Mouse (Mus musculus) layer of hippocampus, postnatal 10 days (tissue): ENCODE results near the gene Mapkapk5. TPM values are rescaled to one million over a fixed set of nuclear protein-coding genes. Genes with fewer than 3 reads are reported as not detected.
"Not testable (repeated sequence)": the region's sequence is repeated elsewhere in the genome, so short reads cannot be mapped to it uniquely, and the experiment has no call there.

Experiments used
- DNase-seq, 2 experiments: peaks; one replicate each; pipeline ENCODE4 v3.0.0; 2021; ENCODE audit warnings: low spot score in 2 of 2
- total RNA-seq, 2 experiments: library from RNA; stranded (reverse); gene quantifications; 2 replicates each; pipeline ENCODE4 v1.2.3; 2021

The Mapkapk5 gene
- total RNA-seq, 2 experiments from 2014 or later = 78.4 to 84.6 TPM

DNA sequence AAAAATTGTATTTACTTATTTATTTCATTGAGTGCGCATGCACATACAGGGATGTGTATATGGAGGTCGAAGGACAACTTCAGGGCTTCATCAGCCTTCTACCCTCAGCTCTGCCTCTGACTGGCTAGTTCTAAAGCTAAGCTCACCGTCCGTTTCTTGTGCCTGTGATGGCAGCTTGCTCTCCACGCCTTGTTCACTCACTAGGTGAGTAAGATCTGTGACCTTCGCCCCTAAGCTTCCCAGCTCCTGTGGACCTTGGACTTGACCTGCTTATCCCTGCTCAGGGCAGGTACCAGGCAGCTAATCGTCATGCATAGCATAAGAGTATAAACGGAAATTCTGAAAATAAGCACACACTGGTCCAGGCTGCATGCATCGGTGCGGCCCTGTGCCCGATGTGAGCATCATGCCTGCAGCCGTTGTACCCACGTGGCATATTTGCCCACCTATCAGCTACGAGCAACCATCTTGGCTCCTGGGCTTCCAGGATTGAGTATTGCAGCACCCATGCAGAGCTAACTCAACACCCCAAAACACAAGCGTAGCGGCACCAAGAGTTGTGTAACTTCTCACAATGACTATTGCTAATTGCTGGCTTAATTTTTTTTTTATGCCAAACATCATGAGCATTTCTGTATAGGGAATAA lies 20.5 kb upstream of the Mapkapk5 start:
- DNase-seq = no peak

DNA sequence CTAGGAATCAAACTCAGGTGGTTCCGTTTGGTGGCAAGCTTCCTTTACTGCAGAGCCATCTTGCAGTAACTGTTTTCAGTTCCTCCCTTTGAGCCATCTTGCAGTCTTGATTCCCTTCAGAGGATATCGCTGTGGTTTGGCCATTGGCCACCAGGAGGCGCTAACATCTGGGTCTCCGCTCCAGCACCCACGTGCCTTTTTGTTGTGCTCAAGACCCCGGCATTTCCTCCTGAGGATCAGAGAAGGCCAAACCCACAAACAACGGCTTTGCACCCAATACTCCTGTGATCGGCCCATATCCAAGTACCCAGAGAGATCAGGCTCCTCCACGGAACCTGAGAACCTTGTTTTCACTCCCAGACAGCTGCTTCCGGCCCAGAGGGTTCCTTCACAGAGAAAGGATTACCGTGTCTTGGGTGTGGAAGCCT lies 18.8 kb upstream of the Mapkapk5 start:
- peak; percentile 86 for DNase-seq

DNA sequence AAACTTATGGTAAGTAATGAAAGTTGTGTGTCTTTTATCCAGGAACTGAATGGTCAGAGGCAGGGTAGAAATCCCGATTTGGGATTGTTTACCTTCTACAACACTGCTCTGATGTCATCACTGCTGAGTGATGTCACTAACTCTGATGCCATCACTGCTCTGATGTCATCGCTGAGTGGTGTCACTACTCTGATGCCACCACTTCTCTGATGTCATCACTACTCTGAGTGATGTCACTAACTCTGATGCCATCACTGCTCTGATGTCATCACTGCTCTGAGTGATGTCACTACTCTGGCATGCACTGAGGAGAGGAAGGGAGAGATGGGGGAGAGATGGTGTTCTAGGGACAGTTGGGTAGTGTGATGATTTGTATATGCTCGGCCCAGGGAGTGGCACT lies 16.7 kb upstream of the Mapkapk5 start:
- DNase-seq = no peak

DNA sequence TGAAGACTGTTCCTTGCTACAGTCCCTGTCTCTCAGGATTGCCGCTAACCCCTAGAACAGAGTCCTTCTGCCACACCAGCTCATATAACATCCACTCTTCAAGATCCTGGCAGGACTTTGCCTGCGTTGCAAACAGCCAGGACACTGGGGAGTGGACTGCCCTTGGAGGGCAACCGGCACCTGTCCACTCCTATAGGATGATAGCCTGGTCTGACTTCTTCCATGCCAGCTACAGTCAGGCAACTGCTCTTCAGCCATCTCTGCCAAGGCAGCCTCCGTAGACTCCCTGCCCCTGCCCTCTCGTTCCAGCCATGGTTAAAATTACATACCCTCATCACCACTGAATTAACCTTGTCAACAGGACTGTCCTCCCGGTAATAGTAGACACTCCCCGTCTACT lies 3.5 kb upstream of the Mapkapk5 start:
- no peak for DNase-seq

DNA sequence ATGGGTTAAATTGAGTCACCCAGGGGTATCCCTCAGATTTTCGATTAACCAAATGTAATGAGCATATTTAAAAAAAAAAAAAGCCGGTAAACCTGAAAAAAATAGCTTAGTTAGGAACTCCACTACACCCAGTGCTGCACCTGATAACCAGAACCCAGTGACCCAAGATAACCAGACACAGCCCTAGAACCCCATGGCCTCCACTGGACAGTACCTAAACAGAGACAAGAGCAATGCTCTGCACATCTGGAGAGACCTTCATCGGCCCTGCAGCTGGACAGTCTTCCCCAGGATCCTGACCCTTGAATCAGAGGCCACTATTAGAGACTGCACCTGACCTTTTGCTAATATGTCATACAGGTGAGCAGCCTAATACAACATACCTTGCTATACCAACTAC lies 1.4 kb upstream of the Mapkapk5 start:
- DNase-seq = no peak

DNA sequence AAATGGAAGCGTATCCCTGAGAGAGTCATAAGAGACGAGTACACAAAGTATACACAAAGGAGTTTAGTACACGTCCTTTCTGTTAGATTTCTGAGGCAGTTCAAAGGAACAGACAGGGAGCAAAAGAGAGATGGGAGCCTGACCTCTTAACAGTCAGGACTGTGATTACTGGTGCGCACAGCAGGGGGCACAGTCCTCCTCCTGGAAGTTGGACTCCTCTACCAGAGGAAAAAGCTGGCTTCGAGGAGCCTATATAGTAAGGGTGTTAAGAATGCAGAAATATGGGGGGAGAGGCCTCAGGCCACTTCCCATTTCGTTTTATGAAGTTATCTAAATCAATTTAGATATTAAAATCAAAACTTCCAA lies 808 bp upstream of the Mapkapk5 start:
- DNase-seq = peak; percentile 48 to 58

DNA sequence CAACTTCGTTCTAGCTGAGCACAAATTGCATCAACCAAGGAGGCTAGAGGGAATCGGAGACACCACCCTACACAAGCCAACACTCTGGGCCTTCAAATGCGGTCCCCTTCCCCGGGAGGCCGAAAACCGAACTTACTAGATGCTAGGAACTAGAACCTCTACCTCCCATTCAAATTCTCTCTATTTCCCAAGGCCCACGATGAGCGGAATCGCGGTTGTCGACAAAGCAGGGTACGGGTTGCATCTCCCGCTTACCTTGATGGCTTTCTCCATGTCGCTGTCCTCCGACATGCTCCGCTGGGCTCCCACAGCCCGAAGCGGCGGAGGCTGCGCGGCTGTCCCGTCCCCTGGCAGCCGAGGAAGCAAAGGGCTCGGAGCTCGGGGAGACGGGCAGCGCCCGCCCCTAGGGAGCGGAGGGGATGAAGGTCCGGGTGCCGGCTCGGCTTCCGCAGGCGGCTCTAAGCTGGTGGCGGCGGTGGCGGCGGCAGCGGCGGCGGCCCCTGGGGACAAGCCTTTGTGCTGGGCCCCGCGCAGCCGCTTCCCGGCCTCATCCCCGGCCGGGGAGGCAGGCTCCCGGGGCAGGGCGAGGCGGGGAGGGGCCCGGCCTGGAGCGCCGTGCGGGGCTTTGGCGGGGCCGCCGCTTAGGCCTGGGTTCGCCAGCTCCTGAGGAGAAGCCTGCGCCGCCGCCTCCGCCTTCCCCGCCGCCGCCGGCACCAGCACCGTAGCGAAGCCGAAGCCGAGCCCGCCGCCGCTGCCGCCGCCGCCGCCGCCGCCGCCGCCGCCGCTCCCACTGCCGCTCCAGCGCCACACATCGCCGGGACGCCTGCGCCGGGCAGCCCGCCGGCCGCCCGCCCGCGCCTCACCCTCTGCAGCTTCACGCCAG lies 554 bp downstream of the Mapkapk5 start, which contains the start of the genes Adam1a and Gm42878:
Gene Adam1a (minus strand): TSS at position 573 of the 883 bp plus-strand sequence.
Gene Gm42878 (minus strand): TSS at position 573 of the 883 bp plus-strand sequence.
- DNase-seq = no peak

DNA sequence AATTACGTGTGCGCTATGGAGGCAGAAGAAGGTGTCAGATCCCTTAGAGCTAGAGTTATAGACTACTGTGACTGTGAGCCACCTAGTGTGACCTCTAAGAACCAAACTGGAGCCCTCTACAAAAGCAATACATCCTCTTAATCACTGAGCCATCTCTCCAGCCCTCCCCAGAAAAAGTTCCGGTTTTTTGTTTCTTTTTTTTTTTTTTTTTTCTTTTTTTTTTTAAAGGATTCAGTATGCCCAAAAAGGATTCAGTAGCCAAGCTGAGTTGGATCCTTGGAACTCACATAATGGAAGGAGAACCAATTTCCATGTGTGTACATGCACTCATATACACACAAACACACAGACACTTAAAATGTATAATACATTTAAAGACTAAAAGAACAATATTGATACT lies 2.3 kb downstream of the Mapkapk5 start:
- DNase-seq = no peak

DNA sequence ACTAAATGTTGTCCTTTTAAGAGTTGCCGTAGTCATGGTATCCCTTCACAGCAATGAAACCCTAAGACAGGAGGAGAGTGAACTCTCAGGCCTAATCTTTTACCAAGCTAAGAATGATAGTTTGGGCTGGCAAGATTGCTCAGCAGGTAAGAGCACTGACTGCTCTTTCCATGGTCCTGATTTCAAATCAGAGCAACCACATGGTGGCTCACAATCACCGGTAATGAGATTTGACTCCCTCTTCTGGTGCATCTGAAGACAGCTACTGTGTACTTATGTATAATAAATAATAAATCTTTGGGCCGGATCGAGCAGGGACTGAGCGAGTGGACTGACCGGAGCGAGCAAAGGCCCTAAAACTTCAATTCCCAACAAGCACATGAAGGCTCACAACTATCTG lies 4.5 kb downstream of the Mapkapk5 start:
- DNase-seq = no peak

DNA sequence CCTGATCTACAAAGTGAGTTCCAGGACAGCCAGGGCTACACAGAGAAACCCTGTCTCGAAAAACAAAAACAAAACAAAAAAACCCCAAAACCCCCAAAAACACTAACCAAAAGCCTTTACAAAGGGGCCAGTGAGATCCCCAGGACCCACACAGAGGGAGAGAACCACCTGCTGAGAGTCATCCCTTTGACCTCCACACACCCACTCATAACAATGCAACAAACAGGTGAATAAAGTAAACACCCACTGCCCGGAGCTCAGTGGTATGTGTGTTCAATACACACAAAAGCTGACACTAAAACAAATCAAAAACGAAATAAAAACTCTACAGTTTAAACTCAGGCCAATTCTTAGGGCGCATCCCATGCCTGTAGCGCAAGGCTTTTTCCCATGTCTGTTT lies 5.6 kb downstream of the Mapkapk5 start:
- no peak for DNase-seq

DNA sequence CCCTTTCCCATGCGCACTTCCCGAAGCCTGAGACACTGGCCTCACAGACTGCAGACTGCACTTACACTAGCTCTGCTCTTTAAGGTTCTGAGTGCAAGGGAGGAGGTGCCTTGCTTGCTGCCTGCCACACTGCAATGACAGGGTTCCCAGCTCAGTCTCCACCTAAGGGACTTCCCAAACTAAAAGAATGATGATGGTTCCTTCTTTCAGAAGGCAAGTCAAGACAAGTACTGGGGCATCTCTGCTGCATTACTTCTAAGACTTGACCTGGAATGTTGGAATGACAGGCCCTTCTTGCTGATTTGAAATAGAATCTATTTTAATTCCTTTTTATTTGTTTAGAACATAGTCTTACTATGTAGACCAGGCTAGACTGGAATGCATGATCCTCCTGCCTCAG lies 8.1 kb downstream of the Mapkapk5 start:
- DNase-seq = no peak

DNA sequence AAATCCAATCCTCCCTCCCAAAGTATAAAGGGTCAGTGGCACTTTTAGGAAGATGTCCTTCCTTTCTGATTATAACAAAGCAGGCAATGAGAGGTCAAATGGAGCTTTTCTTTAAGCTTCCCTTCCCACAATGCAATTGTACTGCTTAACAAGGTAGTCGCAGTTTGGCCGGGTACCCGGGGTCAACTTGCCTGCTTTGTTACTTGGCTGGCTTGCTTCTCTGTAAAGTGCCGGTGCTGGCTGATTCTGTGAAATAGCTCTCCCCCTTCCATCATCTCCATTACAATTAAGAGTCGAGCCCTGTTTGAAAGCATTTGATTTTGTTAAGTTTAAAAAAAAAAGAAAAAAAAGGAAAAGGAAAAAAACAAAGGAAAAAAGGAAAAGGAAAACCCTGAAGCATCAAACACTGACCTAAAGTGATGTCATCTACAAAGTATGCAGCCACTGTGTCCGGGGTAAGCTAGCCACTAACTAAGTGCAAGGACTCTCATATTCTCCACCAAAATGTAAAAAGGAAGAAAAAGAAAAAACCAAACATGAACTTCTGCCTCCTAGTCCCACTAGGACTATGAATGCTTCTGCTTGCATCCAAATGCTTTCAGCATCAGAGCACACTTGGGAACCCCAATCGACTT lies 8.7 kb downstream of the Mapkapk5 start:
- DNase-seq = no peak

DNA sequence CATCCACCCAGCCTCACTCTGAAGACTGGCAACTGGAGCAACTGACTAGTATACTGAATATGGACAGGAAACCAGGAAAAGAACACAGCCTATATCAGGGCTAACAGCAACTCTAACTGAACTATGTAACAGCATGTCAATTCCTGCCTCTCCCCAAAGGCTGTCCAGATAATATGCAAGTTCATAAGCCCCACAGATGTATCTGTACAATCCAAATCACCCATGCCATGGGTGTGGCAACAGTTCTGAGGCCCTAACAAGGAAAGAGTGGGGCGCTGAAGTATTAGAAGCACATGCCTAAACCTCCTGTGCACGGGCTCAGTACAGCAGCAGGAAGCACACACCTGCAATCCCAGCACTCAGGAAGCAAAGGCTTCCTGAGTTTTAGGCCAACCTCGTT lies 10.6 kb downstream of the Mapkapk5 start:
- DNase-seq = no peak

DNA sequence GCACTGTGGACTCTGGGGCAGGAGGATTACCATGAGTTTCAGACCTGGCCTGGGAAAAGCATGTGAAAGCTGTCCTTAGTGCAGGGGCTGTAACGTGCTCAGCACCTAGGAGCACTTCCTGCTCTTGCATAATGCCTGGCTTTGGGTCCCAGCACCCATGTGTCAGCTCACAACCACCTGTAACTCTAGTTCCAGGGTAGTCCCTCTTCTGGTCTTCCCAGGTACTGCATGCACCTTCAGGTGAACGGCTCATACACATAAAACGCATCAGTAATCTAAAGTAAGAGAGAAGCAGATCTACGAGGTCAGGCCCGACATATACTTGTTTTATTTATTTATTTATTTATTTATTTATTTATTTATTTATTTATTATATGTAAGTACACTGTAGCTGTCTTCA lies 11.2 kb downstream of the Mapkapk5 start:
- DNase-seq = no peak

DNA sequence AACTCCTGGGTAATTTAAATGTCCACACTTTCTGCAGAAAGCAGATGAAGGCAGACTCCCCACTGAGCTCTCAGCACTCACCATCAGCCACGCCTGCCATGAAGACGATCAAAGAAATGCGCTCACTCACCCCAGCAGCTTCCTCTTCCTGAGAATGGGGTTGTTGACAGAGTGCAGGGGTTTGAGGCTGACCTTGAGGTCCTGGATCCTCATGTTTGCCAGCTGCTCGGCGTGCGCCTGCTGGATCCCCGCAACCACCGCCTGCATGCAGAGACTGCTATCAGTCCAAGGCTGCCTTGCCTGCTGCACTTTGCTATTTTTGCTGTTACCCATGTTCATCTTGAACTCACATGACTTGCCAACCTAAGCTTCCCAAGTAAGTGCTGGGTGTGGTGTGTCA lies 18.7 kb downstream of the Mapkapk5 start:
- DNase-seq = no peak

DNA sequence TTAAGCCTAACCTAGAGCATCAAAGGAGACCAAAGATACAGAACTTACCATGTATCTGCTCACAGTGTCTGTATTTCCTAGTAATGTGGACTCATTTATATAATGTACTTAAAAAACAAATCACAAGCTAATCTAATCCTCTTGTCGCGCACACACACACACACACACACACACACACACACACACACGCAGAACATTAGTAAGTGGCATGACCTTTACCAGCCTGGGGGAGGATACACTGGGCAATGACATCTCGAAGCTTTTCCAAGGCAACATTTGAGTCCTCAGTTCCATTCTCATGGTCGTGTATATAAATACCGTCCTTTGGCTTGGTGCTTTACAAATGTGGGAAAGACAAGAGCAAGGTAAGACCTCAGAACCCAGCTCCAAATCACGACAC lies 19.2 kb downstream of the Mapkapk5 start:
- no peak for DNase-seq

DNA sequence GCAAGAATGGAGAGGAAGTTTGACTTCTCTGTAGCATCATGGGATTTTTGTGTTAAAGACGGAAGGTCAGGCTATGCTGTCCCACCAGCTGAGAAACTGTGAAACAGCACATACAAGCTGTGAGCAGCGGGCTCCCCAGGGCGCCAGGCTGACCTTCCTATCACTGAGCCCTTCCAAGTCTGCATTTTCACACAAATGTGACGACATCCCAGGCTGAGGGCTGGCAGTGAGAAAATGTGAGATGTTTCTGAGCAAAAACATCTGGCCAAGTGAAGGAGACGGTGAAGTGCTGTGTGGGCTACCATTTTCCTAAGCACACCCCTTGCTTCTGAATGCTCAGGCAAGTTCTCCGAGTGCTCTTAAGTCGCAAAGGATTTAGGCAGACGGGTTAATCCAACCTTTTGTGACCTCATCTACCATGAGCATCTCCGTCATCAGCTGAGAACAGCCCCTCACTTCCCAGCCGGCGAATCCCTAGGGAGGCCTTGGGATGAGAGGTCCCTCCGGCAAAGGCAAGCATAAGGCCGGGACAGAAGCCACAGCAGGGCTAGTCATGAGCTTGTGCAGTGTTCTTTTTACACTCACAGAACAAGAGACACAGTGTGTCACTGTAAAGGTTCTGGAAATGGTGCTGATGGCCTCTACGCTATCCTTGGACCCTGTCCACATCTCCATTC lies 19.8 kb downstream of the Mapkapk5 start:
- DNase-seq = no peak

DNA sequence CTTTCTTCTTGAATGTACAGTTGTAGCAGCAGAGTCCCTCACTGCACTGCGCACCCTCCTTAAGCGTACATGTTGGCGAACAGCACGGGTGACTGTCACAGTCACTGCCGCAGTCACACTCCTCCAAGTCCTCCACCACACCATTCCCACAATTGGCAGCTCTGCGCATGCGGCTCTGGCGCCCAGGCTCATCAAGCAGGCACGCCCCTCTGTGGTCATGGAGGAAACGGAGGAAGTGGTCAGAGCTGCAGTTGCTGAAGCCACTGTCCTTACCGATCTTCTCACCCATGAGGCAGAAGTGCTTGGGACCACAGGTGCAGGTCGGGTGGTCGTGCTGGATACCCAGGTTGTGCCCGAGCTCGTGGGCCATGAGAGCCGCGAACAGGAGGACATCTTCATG lies 25.9 kb downstream of the Mapkapk5 start:
- not testable (repeated sequence) for DNase-seq

DNA sequence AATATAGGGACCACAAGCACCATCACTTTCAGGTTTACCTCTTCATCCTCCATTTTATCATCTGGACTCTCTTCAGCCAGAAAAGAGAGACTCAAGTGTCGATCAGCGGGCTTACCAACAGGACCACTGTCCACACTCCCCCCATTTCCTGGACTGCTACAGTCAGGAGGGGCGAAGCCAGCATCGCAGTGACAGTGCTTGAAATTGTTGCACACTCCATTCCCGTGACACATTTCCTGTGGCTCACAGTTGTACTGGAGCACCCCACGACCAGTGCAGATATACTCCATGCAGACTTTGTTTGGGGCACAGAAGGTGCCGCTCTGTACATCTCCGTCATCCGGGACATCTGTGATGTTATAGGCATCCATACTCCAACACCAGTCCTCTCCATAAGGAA lies 26.7 kb downstream of the Mapkapk5 start:
- no peak for DNase-seq

DNA sequence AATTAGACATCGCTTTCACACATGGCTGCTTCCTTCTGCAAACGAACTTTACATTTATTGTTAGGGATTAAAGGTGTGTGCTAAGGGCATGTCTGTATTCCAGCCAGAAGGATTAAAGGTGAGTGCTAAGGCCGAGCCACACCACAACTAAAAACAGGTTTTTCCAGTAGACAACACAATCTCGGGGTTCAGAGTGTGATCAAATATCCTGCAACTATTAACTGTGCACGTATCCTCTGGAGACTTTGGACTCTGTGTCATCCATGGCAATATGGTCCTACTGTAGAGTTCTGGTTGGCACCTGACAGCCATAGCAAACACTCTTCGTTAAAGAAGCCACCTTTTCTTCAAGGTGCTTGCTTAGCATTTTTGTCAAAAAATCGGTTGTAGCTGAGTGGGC lies 35.7 kb downstream of the Mapkapk5 start:
- no peak for DNase-seq

DNA sequence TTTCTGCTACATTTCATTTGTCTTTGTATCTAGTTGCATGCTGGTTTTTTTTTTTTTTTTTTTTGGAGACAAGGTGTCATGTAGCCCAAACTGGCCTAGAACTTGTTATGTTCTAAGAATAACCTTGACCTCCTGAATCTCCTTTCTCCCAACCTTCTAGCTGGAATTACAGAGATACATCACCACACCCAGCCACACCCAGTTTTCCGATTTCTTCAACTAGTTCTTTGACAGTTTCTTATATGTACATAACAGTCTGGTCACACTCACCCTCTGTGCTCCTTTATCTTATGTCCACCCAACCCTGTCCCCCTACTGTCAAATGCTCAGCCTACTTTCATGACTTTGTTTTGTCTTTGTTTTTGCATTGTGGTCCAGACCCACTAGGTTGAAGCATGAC lies 38.9 kb downstream of the Mapkapk5 start:
- no peak for DNase-seq

DNA sequence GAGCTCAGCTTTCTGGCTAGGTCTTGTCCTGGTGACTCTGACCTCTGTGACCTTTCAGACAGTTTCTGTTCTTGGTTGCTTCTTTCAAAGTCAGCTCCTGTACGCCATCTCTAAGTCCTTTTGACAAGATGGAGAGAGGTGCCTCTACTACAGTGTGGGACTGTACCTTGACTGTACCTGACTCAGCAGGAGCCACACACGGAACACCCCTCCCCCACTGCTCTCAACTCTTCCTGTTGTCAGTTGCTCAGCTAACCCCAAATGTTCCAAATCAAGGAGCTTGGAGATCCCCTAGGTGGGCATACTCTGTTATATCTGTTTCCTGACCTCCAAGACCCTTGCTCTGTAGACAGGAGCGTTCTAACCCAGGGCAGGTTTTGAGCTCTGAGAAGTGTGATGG lies 42.5 kb downstream of the Mapkapk5 start, which contains the start of gene Adam1b:
Gene Adam1b (minus strand): TSS at position 205 of the 400 bp plus-strand sequence.
- DNase-seq = no peak
